Mouse (Mus musculus): ENCODE results near the gene Fam222b. TPM values are rescaled to one million over a fixed set of nuclear protein-coding genes. Genes with fewer than 3 reads are reported as not detected.
"Not testable (repeated sequence)": the region's sequence is repeated elsewhere in the genome, so short reads cannot be mapped to it uniquely, and the experiment has no call there.

Gene Fam222b
- 22.1 and 23.7 TPM in 2 replicates for polyA plus RNA-seq (2015; fragmentation: Nextera tagmentation; extraction: Ambion mirVana)

- Histone ChIP-seq H3K27ac (peak within 1 kb of the TSS; percentile 67), H3K4me3 (peak within 1 kb of the TSS; percentile 85), H3K9me3 (replicated peaks) (no peaks in the 10 kb centered on the region), H3K4me2 (peak within 1 kb of the TSS; percentile 92), H3K27me3 (no peaks in the 10 kb centered on the region), H3K36me3 (ENCODE audit: poor library complexity, severe bottlenecking) (peaks cover 2% of the 10 kb centered on the region; the same call in 1 of the 2 replicates), H3K9ac (peak within 1 kb of the TSS; percentile 89), H3K4me1 (peaks cover 31% of the 10 kb centered on the region)
- ATAC-seq = peak; percentile 95
- under 1% methylated on average over 38 of the region's 38 CpGs for WGBS
Observed at GRCm38 (mm10) chr11:78094504-78095143, at the start of gene Fam222b. TSS of gene Fam222b (plus strand) at chr11:78094660.

GRCm38 (mm10) chr11:78044758-78045251 lies 49.7 kb upstream of the Fam222b start:
- Histone ChIP-seq H3K4me1 (0 out of 2 replicates have a peak, but pooled peaks cover 5% of the 10 kb centered on the region), H3K4me3 (no peak overlapping the region), H3K27ac (no peak overlapping the region), H3K36me3 (ENCODE audit: poor library complexity, severe bottlenecking) (peaks cover 35% of the 10 kb centered on the region), H3K9me3 (replicated peaks) (no peaks in the 10 kb centered on the region), H3K4me2 (no peak overlapping the region), H3K27me3 (no peaks in the 10 kb centered on the region), H3K9ac (no peak overlapping the region)
- 76% methylated on average over 5 of the region's 5 CpGs for WGBS
- no peak for ATAC-seq

GRCm38 (mm10) chr11:78048637-78049036 lies 45.8 kb upstream of the Fam222b start:
- not testable (repeated sequence) for H3K9ac ChIP-seq; H3K4me3 ChIP-seq; H3K9me3 ChIP-seq (replicated peaks); H3K4me1 ChIP-seq; H3K4me2 ChIP-seq; H3K27ac ChIP-seq; ATAC-seq; H3K27me3 ChIP-seq
- 100% methylated on average over 4 of the region's 4 CpGs for WGBS
- H3K36me3 ChIP-seq (ENCODE audit: poor library complexity, severe bottlenecking) = peaks cover 42% of the 10 kb centered on the region

GRCm38 (mm10) chr11:78053078-78053477 lies 41.4 kb upstream of the Fam222b start:
- 96% methylated on average over 8 of the region's 8 CpGs for WGBS
- Histone ChIP-seq H3K27me3 (no peaks in the 10 kb centered on the region), H3K36me3 (ENCODE audit: poor library complexity, severe bottlenecking) (peaks cover 77% of the 10 kb centered on the region), H3K27ac (no peak overlapping the region), H3K4me1 (no peaks in the 10 kb centered on the region), H3K4me2 (no peak overlapping the region), H3K9ac (no peak overlapping the region), H3K4me3 (no peak overlapping the region), H3K9me3 (replicated peaks) (no peaks in the 10 kb centered on the region)
- ATAC-seq = no peak

GRCm38 (mm10) chr11:78056946-78057345 lies 37.5 kb upstream of the Fam222b start:
- no peak for ATAC-seq
- Histone ChIP-seq H3K36me3 (ENCODE audit: poor library complexity, severe bottlenecking) (peaks cover 70% of the 10 kb centered on the region), H3K27ac (no peak overlapping the region)

GRCm38 (mm10) chr11:78059833-78060757 lies 34.4 kb upstream of the Fam222b start:
- no peak overlapping the region for H3K9ac ChIP-seq
- no peaks in the 10 kb centered on the region for H3K27me3 ChIP-seq
- no peaks in the 10 kb centered on the region for H3K9me3 ChIP-seq (replicated peaks)
- peaks cover 49% of the 10 kb centered on the region for H3K36me3 ChIP-seq (ENCODE audit: poor library complexity, severe bottlenecking)
- no peak overlapping the region for H3K4me3 ChIP-seq
- no peaks in the 10 kb centered on the region for H3K4me1 ChIP-seq
- H3K4me2 ChIP-seq = no peak overlapping the region
- no peak overlapping the region for H3K27ac ChIP-seq
- peak; percentile 81 for ATAC-seq
- 57% methylated on average over 9 of the region's 9 CpGs for WGBS

More at GRCm38 (mm10) chr11:78056946-78057345, 37.5 kb upstream of the Fam222b start:
- H3K4me1 ChIP-seq = no peaks in the 10 kb centered on the region
- H3K27me3 ChIP-seq = no peaks in the 10 kb centered on the region
- H3K9me3 ChIP-seq (replicated peaks) = no peaks in the 10 kb centered on the region
- WGBS = 89% methylated on average over 8 of the region's 8 CpGs
- no peak overlapping the region for H3K9ac ChIP-seq
- no peak overlapping the region for H3K4me2 ChIP-seq
- H3K4me3 ChIP-seq = no peak overlapping the region

GRCm38 (mm10) chr11:78062563-78062962 lies 31.9 kb upstream of the Fam222b start:
- H3K4me3 ChIP-seq = no peak overlapping the region
- H3K27ac ChIP-seq = no peak overlapping the region
- no peak overlapping the region for H3K9ac ChIP-seq
- H3K27me3 ChIP-seq = no peaks in the 10 kb centered on the region
- peaks cover 25% of the 10 kb centered on the region for H3K36me3 ChIP-seq (ENCODE audit: poor library complexity, severe bottlenecking)
- no peak for ATAC-seq
- no peaks in the 10 kb centered on the region for H3K9me3 ChIP-seq (replicated peaks)
- 92% methylated on average over 1 of the region's 1 CpGs for WGBS
- H3K4me1 ChIP-seq = no peaks in the 10 kb centered on the region
- H3K4me2 ChIP-seq = no peak overlapping the region

GRCm38 (mm10) chr11:78065906-78066305 lies 28.6 kb upstream of the Fam222b start:
- no peak overlapping the region for H3K9ac ChIP-seq
- H3K4me3 ChIP-seq = no peak overlapping the region
- no peak for ATAC-seq
- no peaks in the 10 kb centered on the region for H3K4me1 ChIP-seq
- H3K27me3 ChIP-seq = no peaks in the 10 kb centered on the region
- H3K9me3 ChIP-seq (replicated peaks) = no peaks in the 10 kb centered on the region
- WGBS = 54% methylated on average over 2 of the region's 2 CpGs
- no peak overlapping the region for H3K27ac ChIP-seq
- H3K36me3 ChIP-seq (ENCODE audit: poor library complexity, severe bottlenecking) = peaks cover 4% of the 10 kb centered on the region; the same call in 1 of the 2 replicates
- no peak overlapping the region for H3K4me2 ChIP-seq

- ATAC-seq = no peak
- Histone ChIP-seq H3K9ac (no peak overlapping the region), H3K27ac (no peak overlapping the region), H3K4me1 (no peaks in the 10 kb centered on the region), H3K9me3 (replicated peaks) (no peaks in the 10 kb centered on the region), H3K36me3 (ENCODE audit: poor library complexity, severe bottlenecking) (peaks cover 6% of the 10 kb centered on the region; the same call in 1 of the 2 replicates), H3K4me3 (no peak overlapping the region), H3K4me2 (no peak overlapping the region), H3K27me3 (no peaks in the 10 kb centered on the region)
- WGBS = 76% methylated on average over 2 of the region's 2 CpGs
Observed at GRCm38 (mm10) chr11:78066641-78067040, 27.8 kb upstream of the Fam222b start.

- no peak overlapping the region for H3K9ac ChIP-seq
- H3K4me2 ChIP-seq = no peak overlapping the region
- H3K27me3 ChIP-seq = no peaks in the 10 kb centered on the region
- peaks cover 15% of the 10 kb centered on the region for H3K36me3 ChIP-seq (ENCODE audit: poor library complexity, severe bottlenecking)
- H3K9me3 ChIP-seq (replicated peaks) = no peaks in the 10 kb centered on the region
- no peak overlapping the region for H3K4me3 ChIP-seq
- no peaks in the 10 kb centered on the region for H3K4me1 ChIP-seq
- no peak overlapping the region for H3K27ac ChIP-seq
- WGBS = 81% methylated on average over 5 of the region's 5 CpGs
- ATAC-seq = no peak
Observed at GRCm38 (mm10) chr11:78067566-78067965, 26.9 kb upstream of the Fam222b start.

GRCm38 (mm10) chr11:78069130-78069529 lies 25.3 kb upstream of the Fam222b start:
- Histone ChIP-seq H3K27ac (no peak overlapping the region), H3K36me3 (ENCODE audit: poor library complexity, severe bottlenecking) (peaks cover 31% of the 10 kb centered on the region), H3K4me3 (no peak overlapping the region), H3K9me3 (replicated peaks) (no peaks in the 10 kb centered on the region), H3K4me1 (no peaks in the 10 kb centered on the region), H3K4me2 (no peak overlapping the region), H3K9ac (no peak overlapping the region), H3K27me3 (no peaks in the 10 kb centered on the region)
- ATAC-seq = no peak
- 85% methylated on average over 5 of the region's 5 CpGs for WGBS

- H3K9me3 ChIP-seq (replicated peaks) = no peaks in the 10 kb centered on the region
- ATAC-seq = no peak
- no peaks in the 10 kb centered on the region for H3K4me1 ChIP-seq
- no peak overlapping the region for H3K27ac ChIP-seq
- H3K4me3 ChIP-seq = no peak overlapping the region
- H3K36me3 ChIP-seq (ENCODE audit: poor library complexity, severe bottlenecking) = peaks cover 36% of the 10 kb centered on the region
- no peak overlapping the region for H3K4me2 ChIP-seq
- no peaks in the 10 kb centered on the region for H3K27me3 ChIP-seq
- 88% methylated on average over 6 of the region's 6 CpGs for WGBS
- no peak overlapping the region for H3K9ac ChIP-seq
Observed at GRCm38 (mm10) chr11:78069646-78070045, 24.8 kb upstream of the Fam222b start.
